Mouse (Mus musculus): ENCODE results near the gene Fam83g.
A peak's percentile ranks its signal among the peaks of the same experiment; 100 is the strongest.
"Not testable (repeated sequence)": the region's sequence is repeated elsewhere in the genome, so short reads cannot be mapped to it uniquely, and the experiment has no call there.

The Fam83g gene

GRCm38 (mm10) chr11:61683907-61684731, at the start of gene Fam83g:
Fam83g (plus strand) TSS chr11:61684091.
- peak; percentile 82 for DNase-seq (ENCODE audit: low read depth, low spot score)

- not testable (repeated sequence) for DNase-seq (ENCODE audit: low read depth, low spot score)
Measured at GRCm38 (mm10) chr11:61636309-61636708, 47.6 kb upstream of the Fam83g start.

- DNase-seq (ENCODE audit: low read depth, low spot score), result no peak
Measured at GRCm38 (mm10) chr11:61637413-61637812, 46.5 kb upstream of the Fam83g start.

GRCm38 (mm10) chr11:61637856-61638255, 46.0 kb upstream of the Fam83g start:
- no peak for DNase-seq (ENCODE audit: low read depth, low spot score)

- no peak for DNase-seq (ENCODE audit: low read depth, low spot score)
Measured at GRCm38 (mm10) chr11:61638764-61639536, 44.9 kb upstream of the Fam83g start.

GRCm38 (mm10) chr11:61639601-61640177, 44.2 kb upstream of the Fam83g start:
- no peak for DNase-seq (ENCODE audit: low read depth, low spot score)

- not testable (repeated sequence) for DNase-seq (ENCODE audit: low read depth, low spot score)
Measured at GRCm38 (mm10) chr11:61640585-61640984, 43.3 kb upstream of the Fam83g start.

GRCm38 (mm10) chr11:61642106-61642505, 41.8 kb upstream of the Fam83g start:
- no peak for DNase-seq (ENCODE audit: low read depth, low spot score)

- no peak for DNase-seq (ENCODE audit: low read depth, low spot score)
Measured at GRCm38 (mm10) chr11:61643184-61643961, 40.5 kb upstream of the Fam83g start.

- no peak for DNase-seq (ENCODE audit: low read depth, low spot score)
Measured at GRCm38 (mm10) chr11:61644576-61645326, 39.1 kb upstream of the Fam83g start.

- DNase-seq (ENCODE audit: low read depth, low spot score), result no peak
Measured at GRCm38 (mm10) chr11:61645357-61645857, 38.5 kb upstream of the Fam83g start.

- no peak for DNase-seq (ENCODE audit: low read depth, low spot score)
Measured at GRCm38 (mm10) chr11:61646499-61647039, 37.3 kb upstream of the Fam83g start.

GRCm38 (mm10) chr11:61647110-61647910, 36.6 kb upstream of the Fam83g start:
- DNase-seq (ENCODE audit: low read depth, low spot score), result no peak

- DNase-seq (ENCODE audit: low read depth, low spot score), result no peak
Measured at GRCm38 (mm10) chr11:61647956-61648748, 35.7 kb upstream of the Fam83g start.

- DNase-seq (ENCODE audit: low read depth, low spot score), result no peak
Measured at GRCm38 (mm10) chr11:61648749-61649115, 35.2 kb upstream of the Fam83g start.

GRCm38 (mm10) chr11:61649163-61649580, 34.7 kb upstream of the Fam83g start:
- DNase-seq (ENCODE audit: low read depth, low spot score), result no peak

- DNase-seq (ENCODE audit: low read depth, low spot score), result no peak
Measured at GRCm38 (mm10) chr11:61649626-61650025, 34.3 kb upstream of the Fam83g start.

- DNase-seq (ENCODE audit: low read depth, low spot score), result no peak
Measured at GRCm38 (mm10) chr11:61650470-61651265, 33.2 kb upstream of the Fam83g start.
